Mouse (Mus musculus) urinary bladder, postnatal 25 days (tissue): ENCODE results near the gene Scamp5.
"Not testable (repeated sequence)": the region's sequence is repeated elsewhere in the genome, so short reads cannot be mapped to it uniquely, and the experiment has no call there.

ENCODE experiments used
- DNase-seq: peaks from one replicate; pipeline ENCODE4 v3.0.0; 2022; ENCODE audit warnings: low spot score

The Scamp5 gene

GRCm38 (mm10) chr9:57452624-57453462, 15.0 kb downstream of the Scamp5 start:
- no peak for DNase-seq

- no peak for DNase-seq
Measured at GRCm38 (mm10) chr9:57449715-57450114, 18.1 kb downstream of the Scamp5 start.

- DNase-seq, result no peak
Measured at GRCm38 (mm10) chr9:57440620-57441019, 27.2 kb downstream of the Scamp5 start.

GRCm38 (mm10) chr9:57439522-57440295, 28.2 kb downstream of the Scamp5 start, which contains the start of gene Ppcdc:
Gene Ppcdc (minus strand): TSS chr9:57440124.
- DNase-seq, result peak; percentile 78

DNA sequence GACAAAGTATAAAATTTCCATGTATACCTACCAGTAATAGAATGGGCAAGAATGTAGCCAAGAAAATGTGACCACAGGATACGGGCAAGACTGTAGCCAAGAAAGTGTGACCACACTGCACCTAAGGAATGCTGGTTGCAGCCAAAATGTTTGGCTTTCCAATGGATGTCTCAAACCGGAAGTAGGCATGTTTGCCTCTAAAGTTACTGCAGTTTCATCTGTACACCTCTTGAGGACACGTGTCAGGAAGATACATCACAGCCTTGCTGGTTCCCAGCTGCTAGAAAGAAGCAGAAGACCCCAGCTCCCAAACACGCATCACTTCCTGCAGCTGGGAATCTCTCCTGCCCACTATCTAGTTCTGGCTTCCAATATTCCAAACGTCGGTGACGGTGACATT, 28.8 kb downstream of the Scamp5 start:
- no peak for DNase-seq

GRCm38 (mm10) chr9:57437896-57438614, 29.8 kb downstream of the Scamp5 start:
- DNase-seq, result no peak

- no peak for DNase-seq
Measured at GRCm38 (mm10) chr9:57436166-57436565, 31.7 kb downstream of the Scamp5 start.

- DNase-seq, result no peak
Measured at GRCm38 (mm10) chr9:57434405-57435165, 33.3 kb downstream of the Scamp5 start.

DNA sequence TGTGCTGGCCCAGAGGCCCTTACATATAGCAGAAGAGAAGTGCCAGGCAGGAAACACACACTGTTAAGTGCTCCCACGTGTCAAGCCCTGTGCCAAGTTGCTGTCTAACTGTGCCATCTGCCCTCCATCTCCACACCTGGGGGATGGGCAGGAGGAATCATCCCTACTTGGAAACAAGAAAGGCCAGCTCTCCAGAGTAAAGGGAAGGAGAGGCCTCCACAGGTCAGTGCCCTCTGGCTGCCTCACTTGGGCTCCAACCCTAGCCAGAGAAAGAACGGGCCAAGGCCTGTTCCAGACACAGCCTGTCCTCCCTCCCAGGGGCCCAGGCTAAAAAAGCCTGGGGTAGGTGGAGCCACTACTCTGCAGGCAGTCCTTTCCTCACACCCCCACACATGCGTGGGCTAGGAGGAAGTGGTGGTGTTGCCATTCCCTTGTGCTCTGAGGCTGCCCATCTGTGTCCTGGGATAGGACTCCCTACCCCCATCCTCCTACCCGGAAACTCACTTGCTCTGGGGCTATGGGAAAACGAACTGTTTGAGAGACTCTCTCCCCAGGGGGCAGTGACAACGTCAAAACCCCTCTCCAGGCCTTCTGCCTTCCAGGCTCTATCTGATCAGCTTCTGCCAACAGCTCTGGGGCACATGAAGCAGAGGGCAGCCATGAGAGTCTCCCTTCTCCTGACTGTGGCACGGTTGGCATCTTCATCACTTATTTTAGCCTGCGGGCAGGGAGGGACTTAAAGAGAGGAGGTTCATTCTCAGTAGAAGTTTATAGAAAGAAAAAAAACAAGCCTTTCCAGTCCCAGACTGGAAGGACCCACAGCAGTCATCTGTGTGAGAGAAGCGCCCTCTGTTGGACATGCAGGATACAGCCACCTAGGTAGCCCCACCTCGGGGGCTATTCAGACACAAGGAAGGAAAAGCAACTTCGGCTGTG, 34.5 kb downstream of the Scamp5 start:
- peak; percentile 73 for DNase-seq

DNA sequence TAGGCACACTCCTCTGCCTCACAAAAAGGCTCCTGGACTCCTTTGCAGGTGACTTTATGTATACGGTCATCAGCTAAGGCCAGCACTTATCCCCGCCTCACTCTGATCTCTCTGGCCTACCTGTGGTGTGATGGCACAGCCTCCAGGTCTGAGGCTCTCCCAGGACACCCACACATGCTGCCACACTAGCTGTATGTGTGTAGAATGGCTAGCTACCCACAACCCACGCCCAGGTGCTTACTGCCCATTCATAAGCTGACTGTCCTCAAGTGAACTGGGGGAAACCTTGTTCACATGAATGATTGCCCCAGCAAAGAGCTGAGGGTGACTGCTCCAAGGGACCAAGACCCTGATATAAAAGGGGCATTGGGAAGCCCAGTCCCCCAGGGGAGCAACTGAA, 35.4 kb downstream of the Scamp5 start:
- DNase-seq, result no peak

DNA sequence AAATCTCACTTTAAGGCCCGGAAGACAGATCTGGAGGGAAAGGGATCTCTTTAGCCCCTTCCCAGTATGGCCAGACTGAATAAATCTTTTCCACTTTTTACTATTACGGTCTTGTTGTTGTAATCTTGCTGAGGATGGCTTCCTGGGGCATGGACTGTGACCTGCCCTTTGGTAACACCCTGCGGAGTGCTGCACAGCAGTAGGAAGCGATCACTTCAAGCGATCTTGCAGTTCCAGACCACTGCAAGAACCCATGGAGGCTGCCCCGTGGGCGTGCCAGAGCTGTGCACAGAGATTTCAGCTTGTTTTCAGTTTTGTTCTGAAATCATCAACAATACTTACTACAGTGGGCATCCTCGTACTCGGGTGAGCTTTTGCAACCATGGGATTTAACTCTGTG, 36.7 kb downstream of the Scamp5 start:
- no peak for DNase-seq

DNA sequence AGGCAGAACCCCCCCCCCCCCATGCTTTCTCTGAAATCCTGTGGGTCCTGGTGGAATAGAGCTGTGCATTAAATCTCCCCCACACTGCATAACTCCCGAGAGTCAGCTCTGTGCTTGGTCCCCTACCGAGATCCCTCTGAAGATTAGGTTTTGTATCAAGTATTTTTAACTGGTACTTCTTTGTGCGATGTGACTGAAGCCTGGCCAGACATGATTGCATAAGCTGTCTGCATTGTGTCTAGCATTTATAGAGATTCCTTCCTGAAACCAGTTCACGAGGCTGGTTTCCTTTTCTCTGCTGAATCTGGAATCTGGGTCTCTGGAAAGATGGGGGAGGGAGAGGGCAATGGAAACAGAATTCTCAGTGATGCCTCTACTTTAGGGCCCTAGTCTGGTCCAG, 39.5 kb downstream of the Scamp5 start:
- DNase-seq, result no peak

DNA sequence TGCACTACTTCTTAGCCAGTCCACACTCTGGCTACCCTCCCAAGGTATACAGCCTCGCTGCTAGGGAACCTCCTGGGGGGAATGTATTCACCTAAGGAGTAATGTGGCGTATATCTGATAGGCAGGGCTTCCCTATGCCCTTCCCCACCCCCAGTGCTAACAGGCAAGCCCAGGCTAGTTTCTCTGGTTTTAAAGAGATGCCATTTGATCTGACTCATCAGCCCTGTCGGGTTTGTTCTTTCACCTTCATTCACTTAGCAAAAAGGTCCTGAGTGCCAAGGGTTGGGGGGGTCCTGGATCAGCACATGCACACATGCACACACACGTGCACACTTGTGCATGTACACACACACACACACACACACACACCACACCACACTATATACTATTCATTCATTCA, 39.9 kb downstream of the Scamp5 start:
- peak; percentile 35 for DNase-seq

DNA sequence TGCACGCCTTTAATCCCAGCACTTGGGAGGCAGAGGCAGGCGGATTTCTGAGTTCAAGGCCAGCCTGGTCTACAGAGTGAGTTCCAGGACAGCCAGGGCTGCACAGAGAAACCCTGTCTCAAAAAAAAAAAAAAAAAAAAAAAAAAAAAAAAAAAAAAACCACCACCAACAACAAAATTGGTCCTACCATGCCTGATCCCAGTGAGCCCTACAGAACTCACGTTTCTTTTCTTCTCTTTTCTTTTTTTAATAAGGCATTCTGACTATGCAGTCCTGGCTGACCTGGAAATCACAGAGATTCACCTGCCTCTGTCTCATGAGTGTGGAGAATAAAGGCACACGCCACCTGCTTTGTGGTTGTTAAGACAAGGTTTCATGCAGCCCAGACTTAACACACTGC, 40.7 kb downstream of the Scamp5 start:
- DNase-seq, result not testable (repeated sequence)

DNA sequence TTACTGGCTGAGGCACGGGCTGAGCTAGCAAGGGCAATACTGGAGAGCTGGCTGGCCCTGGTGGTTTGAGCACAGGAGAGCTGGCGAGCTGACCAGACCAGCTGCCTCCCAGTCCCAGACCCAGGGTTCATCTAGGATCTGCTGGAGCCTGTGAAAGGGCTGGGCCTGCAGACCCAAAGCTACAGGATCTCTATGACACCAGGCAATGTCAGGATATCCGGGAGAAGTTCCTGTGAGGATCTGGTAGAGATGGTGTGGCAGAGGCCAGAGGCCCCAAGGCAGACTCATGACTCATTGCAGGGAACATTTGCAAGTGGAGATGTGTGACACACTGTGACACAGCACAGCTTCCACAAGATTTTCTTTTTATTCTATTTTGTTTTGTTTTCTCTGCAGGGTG, 42.7 kb downstream of the Scamp5 start:
- DNase-seq, result no peak

DNA sequence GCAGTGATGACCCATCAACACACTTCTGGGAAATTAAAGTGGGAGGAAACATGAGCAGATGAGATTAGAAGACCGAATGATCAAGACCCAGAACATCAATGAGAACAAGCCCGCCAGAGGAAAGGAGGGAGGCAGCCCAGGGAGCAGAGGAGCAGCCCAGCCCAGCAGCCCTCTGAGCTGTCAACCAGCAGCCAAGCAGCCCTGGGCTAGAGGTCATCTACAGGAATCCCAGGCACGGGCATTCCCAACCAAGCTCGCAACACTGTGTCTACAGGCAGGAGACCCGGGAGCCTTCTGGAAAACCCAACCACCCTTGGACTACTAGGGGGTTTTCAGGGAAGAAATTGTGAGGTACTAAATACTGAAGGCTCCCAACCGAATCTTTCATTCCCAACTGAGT, 43.8 kb downstream of the Scamp5 start:
- DNase-seq, result no peak

DNA sequence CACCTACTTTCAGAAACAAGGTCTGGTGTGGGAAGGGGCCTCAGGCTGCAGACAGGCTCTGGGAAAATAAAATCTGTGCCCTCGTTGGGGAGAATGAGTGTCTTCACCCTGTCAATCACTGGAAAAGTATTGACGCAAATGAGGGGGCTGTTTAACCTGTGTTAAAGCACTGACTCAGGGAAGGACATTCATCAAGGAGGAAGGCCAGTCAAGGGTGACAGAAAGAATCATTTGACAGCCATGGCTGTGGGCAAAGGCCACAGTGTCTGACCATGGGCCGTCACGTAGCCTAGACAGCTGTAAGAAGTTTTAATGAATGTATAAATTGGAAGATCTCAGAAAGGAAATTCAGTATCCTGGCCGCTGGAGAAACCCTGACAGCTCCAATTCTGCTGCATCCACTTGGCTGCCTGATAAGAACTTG, 46.2 kb downstream of the Scamp5 start:
- no peak for DNase-seq

- peak; percentile 55 for DNase-seq
Measured at GRCm38 (mm10) chr9:57421121-57421571, 46.7 kb downstream of the Scamp5 start.

DNA sequence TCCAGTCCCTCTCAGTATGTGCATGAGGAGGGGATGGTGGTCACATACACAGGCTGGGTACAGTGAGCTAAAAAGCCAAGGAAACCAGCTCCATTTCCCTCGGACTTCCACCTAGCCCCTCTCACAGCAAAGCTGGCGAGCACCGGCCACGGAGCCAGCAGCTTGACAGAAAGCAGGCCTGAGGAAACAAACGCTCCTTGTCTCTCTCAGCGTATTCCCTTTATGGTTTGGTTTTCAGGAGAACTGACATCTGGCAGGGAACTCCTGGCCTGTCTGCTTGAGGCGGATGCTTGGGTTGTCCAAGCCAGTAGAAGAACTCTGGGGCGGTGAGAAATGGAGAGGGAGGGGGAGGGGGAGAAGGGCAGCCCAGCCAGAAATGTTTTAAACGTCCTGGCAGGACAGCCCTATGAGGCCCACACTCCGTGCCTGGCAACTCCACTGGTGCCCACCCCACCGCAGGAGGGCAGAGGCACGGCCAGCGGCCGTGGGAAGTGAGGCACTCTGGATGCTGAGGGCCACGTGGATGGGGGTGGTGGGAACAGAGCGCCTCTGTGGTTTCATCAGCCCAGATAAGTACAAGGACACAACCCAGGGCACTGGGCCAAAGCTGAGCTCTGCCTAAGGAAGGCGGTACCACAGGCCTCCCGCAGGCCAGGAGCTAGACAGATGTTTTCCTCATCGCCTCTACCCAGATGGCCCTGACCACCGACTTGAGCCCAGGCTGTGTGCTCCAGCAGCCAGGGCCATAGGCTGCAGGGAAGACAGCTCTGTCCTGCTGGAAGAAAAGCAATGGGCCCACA, 47.3 kb downstream of the Scamp5 start:
- DNase-seq, result peak; percentile 81
